Mouse (Mus musculus): ENCODE data around the gene Pcsk5.
A peak's percentile ranks its signal among the peaks of the same experiment; 100 is the strongest.

Gene Pcsk5

DNA sequence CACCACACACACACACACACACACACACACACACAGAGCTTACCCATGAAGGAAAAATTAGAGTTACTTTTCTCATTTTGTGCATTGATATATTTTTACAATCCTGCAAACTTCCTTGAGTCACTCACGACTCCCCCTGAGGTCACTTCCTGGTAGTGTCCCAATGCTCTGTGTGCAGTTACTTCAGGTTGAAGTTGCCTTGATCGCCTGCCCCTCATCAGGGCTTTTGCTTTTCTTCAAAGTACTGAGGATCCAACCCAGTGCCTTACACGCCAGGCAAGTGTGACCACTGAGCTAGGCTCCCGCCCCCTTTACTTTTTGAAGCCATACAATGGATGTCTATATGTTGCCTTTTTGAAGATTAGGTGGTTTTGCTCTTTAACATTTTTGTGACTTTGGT lies 437.5 kb downstream of the Pcsk5 start:
- no peak for DNase-seq (ENCODE audit: low read depth, low spot score)

DNA sequence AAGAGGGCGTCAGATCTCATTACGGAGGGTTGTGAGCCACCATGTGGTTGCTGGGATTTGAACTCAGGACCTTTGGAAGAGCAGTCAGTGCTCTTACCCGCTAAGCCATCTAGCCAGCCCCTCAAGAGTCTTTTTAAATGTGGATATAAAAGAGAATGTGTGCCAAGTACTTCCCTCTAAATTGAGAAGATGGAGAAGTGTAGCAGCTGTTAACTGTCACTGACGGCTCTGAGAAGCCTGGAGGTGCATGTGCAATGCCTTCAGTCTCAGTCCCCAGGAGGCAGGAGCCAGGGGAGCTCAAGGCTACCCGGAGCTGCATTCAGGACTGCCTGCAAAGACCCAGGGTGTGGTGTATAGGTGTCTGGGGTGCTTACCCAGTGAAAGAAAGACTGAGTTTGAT lies 439.5 kb downstream of the Pcsk5 start:
- DNase-seq (ENCODE audit: low read depth, low spot score), result no peak

DNA sequence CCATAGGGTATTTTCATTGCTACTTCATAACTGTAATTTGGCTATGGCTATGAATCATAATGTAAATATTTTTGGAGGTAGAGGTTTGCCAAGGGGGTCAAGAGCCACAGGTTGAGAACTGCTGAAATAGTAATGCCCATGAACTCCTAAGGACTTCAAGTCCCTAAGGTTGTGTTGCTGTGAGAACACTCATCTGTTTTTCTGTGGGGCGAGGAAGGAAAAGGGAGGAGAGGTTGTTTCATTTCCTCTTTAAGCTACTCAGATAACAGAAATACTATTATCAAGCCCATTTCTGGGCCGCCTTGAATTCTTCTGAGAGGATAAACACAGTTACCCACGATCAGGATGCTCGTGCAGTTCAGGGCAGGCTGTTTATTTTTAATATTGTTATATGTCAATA lies 440.6 kb downstream of the Pcsk5 start:
- DNase-seq (ENCODE audit: low read depth, low spot score), result no peak

DNA sequence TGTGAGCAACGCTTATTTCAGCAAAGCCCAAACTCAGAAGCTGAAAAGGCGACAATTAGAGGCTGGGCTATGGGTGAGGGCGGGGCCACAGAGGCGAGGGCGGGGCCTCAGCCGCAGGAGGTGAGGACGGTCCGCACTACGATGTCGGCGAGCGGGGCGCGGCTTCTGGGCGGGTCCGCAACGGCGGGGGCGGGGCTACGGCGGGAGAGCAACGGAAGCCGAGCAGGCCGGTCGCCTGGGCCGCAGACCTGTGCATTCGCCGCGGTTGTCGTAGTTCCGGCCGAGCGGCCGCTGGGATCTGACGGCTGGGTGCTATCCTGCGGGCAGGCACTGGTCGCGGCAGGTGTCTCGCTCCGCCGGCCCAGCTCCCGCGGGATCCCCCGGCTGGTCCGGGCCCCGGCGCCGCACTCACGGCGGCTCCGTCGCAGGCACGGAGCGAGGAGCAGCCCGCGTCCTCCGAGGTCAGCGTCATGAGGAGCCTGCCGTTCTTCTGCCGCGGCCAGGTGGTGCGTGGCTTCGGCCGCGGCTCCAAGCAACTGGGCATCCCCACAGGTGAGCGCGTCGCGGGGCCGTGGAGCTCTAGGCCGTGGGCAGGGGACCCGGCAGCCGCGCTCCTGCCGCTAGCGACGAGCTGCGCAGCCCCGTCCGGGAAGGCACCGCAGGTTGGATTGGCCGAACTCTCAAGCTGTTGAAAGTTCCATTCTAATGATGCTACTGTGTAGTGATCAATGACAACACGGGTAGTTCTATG lies 443.4 kb downstream of the Pcsk5 start, which contains the start of gene Rfk:
Rfk (plus strand) TSS at position 203 of the 751 bp plus-strand sequence.
- DNase-seq (ENCODE audit: low read depth, low spot score), result peak; percentile 81

DNA sequence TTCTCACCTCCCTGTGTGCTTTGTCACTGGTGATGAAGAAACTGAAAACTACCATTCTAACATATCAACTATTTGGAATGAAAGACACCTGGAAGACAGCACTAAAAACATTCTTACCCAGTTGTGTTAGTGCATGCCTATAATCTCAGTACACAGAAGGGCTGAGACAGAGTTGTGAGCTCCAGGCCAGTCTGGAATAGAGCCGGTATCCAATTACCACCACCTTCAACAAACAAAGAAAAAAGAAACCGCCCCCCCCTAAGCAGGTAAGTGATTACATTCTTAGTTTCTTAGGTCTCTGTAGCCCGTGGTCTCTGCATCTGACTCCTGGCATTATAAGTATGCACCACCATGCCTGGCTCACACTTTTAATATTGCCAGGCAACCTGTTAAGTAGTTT lies 444.6 kb downstream of the Pcsk5 start:
- DNase-seq (ENCODE audit: low read depth, low spot score), result no peak

DNA sequence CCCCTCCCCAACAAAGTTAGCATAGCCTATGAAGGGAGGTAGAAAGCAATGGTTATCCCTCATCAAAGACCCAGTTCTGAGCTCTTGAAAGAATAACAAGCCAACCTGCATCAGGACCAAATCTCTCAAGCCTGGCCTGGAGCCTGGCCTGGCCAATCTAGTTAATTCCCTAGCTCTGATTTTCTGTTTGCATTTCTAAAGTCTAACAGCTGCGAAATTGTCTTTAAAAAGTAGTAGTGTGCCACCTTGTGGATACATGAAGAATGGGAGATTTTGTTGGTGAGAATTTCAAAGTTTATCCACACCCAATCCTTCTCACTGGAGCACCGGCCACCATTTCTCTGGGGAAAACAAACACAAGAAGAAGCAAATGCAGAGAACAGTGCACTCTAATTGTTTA lies 449.0 kb downstream of the Pcsk5 start:
- no peak for DNase-seq (ENCODE audit: low read depth, low spot score)

DNA sequence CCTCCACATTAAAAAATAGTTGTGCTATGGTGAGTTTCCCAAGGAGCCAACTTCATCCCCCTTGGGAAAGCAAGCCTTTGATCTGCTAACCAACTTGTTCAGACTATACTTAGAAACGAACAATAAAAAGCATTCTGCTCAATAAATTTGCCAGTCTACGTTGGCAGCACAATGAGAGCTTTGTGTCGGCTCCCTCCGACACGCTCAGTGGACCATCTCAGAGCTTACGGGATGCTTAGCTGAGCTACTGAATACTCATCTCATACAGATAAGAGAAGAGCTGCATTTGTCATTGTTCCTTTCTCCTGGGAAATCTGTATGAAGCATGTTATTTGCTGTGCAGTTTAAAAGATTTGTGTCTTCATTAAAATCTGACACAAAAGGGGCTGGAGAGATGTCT lies 451.0 kb downstream of the Pcsk5 start:
- DNase-seq (ENCODE audit: low read depth, low spot score), result no peak

DNA sequence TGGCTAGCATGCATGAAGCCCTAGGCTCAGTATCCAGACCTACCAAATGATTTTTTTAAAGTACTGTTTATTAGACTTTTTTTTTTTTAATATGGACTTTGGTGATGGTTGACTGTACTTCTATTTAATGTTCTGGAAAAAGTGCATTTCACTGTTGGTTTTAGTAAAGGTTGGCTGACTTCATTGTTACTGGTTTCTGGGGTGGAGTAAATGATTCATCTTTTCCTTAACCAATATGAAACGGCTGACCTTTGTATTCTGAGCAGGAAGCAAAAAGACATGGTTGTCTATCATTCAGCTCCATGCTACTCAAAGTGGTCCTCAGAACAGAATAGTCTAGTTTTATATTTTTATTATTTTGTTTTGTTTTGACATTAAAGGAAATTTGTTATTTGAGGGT lies 452.0 kb downstream of the Pcsk5 start:
- DNase-seq (ENCODE audit: low read depth, low spot score), result no peak

DNA sequence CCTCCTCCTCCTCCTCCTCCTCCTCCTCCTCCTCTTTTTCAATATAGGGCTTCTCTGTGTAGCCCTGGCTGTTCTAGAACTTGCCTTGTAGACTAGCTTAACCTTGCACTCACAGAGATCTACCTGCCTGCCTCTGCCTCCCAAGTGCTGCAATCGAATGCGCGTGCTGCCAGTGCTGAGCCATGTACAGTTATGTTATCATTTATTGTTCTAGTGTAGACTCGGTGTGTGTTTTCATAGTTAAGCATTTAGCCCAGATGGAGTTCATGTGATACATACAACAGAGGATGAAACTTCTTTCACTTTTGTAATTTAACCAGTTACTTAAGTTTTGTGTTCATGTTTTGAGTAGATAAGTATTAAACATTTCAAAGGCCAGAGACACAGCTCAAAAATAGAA lies 452.4 kb downstream of the Pcsk5 start:
- DNase-seq (ENCODE audit: low read depth, low spot score), result no peak

DNA sequence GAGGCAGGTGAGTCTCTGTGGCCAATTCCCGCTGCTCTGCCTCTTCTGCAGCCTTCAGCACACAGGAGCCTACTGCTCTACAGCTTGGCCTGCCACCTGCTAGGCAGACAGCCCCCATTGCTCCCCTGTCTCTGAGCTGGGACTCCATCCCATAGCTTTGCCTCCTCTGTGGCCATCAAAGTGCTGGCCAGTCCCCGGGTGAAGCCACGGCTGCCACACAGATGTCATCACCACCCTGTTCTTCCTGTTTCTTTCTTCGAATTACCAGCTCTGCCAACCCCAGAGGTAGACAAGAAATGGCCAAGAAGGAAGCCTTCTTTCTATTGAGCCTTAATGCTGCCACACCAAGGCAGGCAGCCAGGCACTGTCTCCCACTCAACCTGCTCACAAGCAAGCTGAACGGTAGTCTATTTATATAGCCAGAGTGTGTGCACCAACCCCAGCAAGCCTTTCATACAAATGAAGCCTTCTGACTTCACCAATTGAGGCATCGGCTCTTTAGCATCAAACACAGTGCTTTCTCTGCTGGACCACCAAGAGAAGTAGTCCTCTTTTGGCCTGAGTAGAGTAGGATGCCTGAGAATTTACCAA lies 454.5 kb downstream of the Pcsk5 start:
- no peak for DNase-seq (ENCODE audit: low read depth, low spot score)
